Comparison of ENCODE assay signal across 16 mouse cellular contexts in the genomic region with DNA sequence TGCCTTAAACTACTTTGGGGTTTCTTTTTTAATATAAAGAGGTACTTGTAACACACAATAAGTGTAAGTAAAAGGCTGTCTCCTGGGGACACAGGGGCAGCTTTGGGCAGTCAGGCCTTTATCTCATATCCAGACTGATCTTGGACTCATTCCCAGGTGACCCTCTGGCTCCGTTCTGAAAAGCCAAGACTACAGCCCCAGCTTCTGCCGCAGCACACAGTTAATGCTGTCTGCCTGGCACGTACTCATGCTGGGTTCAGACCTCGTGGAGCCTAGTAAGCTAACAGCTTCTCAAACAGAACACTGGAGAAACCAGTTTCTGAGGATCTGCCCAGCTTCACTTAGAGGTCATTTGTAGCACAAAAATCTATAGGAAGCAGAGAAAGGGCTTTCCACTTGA.
DNase-seq lines count a peak whose midpoint lies in the region; ATAC-seq and TF ChIP-seq lines count a peak whose summit lies in the region.
"Had no signal": no experiment of that assay in that cellular context is flagged by ENCODE, and none has a peak within 500 bp of the region (broad histone marks: within the 10 kb centered on the region; RNA-seq: fewer than 3 reads in every experiment).

No protein-coding gene starts in this region.

- H3K27ac ChIP-seq in heart, embryonic 16.5 days (ENCODE audit: low read length), result peak overlapping the region; percentile 61
- peak overlapping the region; percentile 50; the same call in 1 of the 2 replicates for H3K27ac ChIP-seq in lung, embryonic 14.5 days (ENCODE audit: low read depth)
- H3K27ac ChIP-seq: forebrain, embryonic 10.5 days; limb, embryonic 12.5 days; liver, embryonic 13.5 days had no signal

- H3K9me3 ChIP-seq in heart, embryonic 16.5 days (replicated peaks; ENCODE audit: control insufficient read depth, low read length), result no peaks in the 10 kb centered on the region
- H3K9me3 ChIP-seq in lung, embryonic 14.5 days (ENCODE audit: low read depth, low read length), result no peaks in the 10 kb centered on the region
- H3K9me3 ChIP-seq: forebrain, embryonic 10.5 days; limb, embryonic 12.5 days; liver, embryonic 13.5 days had no signal

- H3K4me3 ChIP-seq in heart, embryonic 16.5 days (ENCODE audit: low read length), result no peak overlapping the region
- H3K4me3 ChIP-seq in lung, embryonic 14.5 days (ENCODE audit: low read depth, low read length), result no peak overlapping the region
- H3K4me3 ChIP-seq: forebrain, embryonic 10.5 days; limb, embryonic 12.5 days; liver, embryonic 13.5 days had no signal

- DNase-seq in cerebellum, postnatal 10 days, result peak; percentile 82 to 85
- no peak for DNase-seq in cerebellum, adult 18-20 months
- no peak for DNase-seq in heart, adult 18-20 months
- DNase-seq in lung, embryonic 14.5 days, result peak; percentile 62
- no peak for DNase-seq in lung, postnatal 10 days
- peak; percentile 29 for DNase-seq in brain, adult 2 months (ENCODE audit: low read depth, low spot score)
- DNase-seq in spleen, postnatal 4 days (ENCODE audit: low spot score in 2 of 2), result no peak
- DNase-seq: kidney, adult 11 months; kidney, postnatal 25 days; liver, embryonic 13.5 days; lung, postnatal 36 days; right cerebral cortex, postnatal 25 days had no signal

- no peaks in the 10 kb centered on the region for H3K36me3 ChIP-seq in heart, embryonic 16.5 days (ENCODE audit: control insufficient read depth, insufficient read depth)
- H3K36me3 ChIP-seq in lung, embryonic 14.5 days (ENCODE audit: insufficient read depth), result no peaks in the 10 kb centered on the region
- H3K36me3 ChIP-seq: forebrain, embryonic 10.5 days; G1E; limb, embryonic 12.5 days; liver, embryonic 13.5 days had no signal

- no peak overlapping the region for H3K9ac ChIP-seq in heart, embryonic 16.5 days (ENCODE audit: low read length)
- H3K9ac ChIP-seq in lung, embryonic 14.5 days, result no peak overlapping the region
- H3K9ac ChIP-seq: limb, embryonic 12.5 days; liver, embryonic 13.5 days had no signal

- 0 out of 2 replicates have a peak overlapping the region, but pooled peaks have one; percentile 8 for H3K4me2 ChIP-seq in heart, embryonic 16.5 days (ENCODE audit: low read depth, low read length)
- H3K4me2 ChIP-seq in lung, embryonic 14.5 days, result no peak overlapping the region
- H3K4me2 ChIP-seq: limb, embryonic 12.5 days; liver, embryonic 13.5 days had no signal

- ATAC-seq in heart, embryonic 16.5 days (replicated peaks; ENCODE audit: extremely low read depth, insufficient read depth, low FRiP score), result peak; percentile 82
- peak; percentile 75; the same call in 1 of the 2 replicates for ATAC-seq in lung, embryonic 14.5 days (ENCODE audit: insufficient read depth)

- TF ChIP-seq CTCF in lung, embryonic 14.5 days (IDR thresholded peaks at IDR 0.05; ENCODE audit: low read depth), result no peak

- WGBS in heart, embryonic 16.5 days, result 16% methylated on average over 4 of the region's 4 CpGs
- WGBS in lung, embryonic 14.5 days, result 30% methylated on average over 4 of the region's 4 CpGs

- no peaks in the 10 kb centered on the region for H3K27me3 ChIP-seq in heart, embryonic 16.5 days (ENCODE audit: control insufficient read depth, insufficient read depth, low read length)
- no peaks in the 10 kb centered on the region for H3K27me3 ChIP-seq in lung, embryonic 14.5 days (ENCODE audit: insufficient read depth, low read length)
- H3K27me3 ChIP-seq: limb, embryonic 12.5 days; liver, embryonic 13.5 days had no signal

- peaks cover 6% of the 10 kb centered on the region; the same call in 1 of the 2 replicates for H3K4me1 ChIP-seq in heart, embryonic 16.5 days (ENCODE audit: control insufficient read depth, insufficient read depth, low read length)
- H3K4me1 ChIP-seq in lung, embryonic 14.5 days (ENCODE audit: insufficient read depth), result no peaks in the 10 kb centered on the region
- H3K4me1 ChIP-seq: forebrain, embryonic 10.5 days; liver, embryonic 13.5 days had no signal

Comparison
In these comparisons a context has a peak if more than half of its experiments do, and no peak if none do; other contexts are left out.
1. DNase-seq: peak in cerebellum, postnatal 10 days (2 of 2), lung, embryonic 14.5 days (single experiment) and brain, adult 2 months (single experiment); none in cerebellum, adult 18-20 months (0 of 2), heart, adult 18-20 months (0 of 2), lung, postnatal 10 days (single experiment) and spleen, postnatal 4 days (0 of 2).